Mouse (Mus musculus) liver, embryonic 15.5 days (tissue): ENCODE measurements around the gene Ttll5. TPM values are rescaled to one million over a fixed set of nuclear protein-coding genes. Genes with fewer than 3 reads are reported as not detected.

Experiments used
- ATAC-seq: fragments of 200-750 bp; cut with Nextera tagmentation; 2 replicates; pipeline ENCODE4 v1.8.0; 2017; ENCODE audit warnings: moderate number of reproducible peaks, mild to moderate bottlenecking, moderate library complexity; ENCODE audit not compliant: insufficient read depth
- H3K27ac ChIP-seq: fragments of 300-500 bp; sonication (generic); replicated peaks from 2 replicates; pipeline ENCODE4 v1.5.1; 2015; ENCODE audit warnings: mild to moderate bottlenecking, inconsistent platforms
- H3K27me3 ChIP-seq: fragments of 300-500 bp; sonication (generic); 2 replicates; pipeline ENCODE4 v1.6.1; 2015; ENCODE audit warnings: mild to moderate bottlenecking, inconsistent platforms
- H3K36me3 ChIP-seq: fragments of 300-500 bp; sonication (generic); replicated peaks from 2 replicates; pipeline ENCODE4 v1.6.1; 2015; ENCODE audit warnings: moderate library complexity, mild to moderate bottlenecking, inconsistent platforms
- H3K4me1 ChIP-seq: fragments of 300-500 bp; sonication (generic); replicated peaks from 2 replicates; pipeline ENCODE4 v1.6.1; 2015; ENCODE audit warnings: inconsistent platforms
- H3K4me2 ChIP-seq: fragments of 300-500 bp; sonication (generic); 2 replicates; pipeline ENCODE4 v1.6.1; 2015; ENCODE audit warnings: moderate library complexity, mild to moderate bottlenecking, inconsistent platforms
- H3K4me3 ChIP-seq: fragments of 300-500 bp; sonication (generic); replicated peaks from 2 replicates; pipeline ENCODE4 v1.5.1; 2015; ENCODE audit warnings: mild to moderate bottlenecking, inconsistent platforms
- H3K9ac ChIP-seq: fragments of 300-500 bp; sonication (generic); 2 replicates; pipeline ENCODE4 v1.6.1; 2015; ENCODE audit warnings: moderate library complexity, mild to moderate bottlenecking, inconsistent platforms
- H3K9me3 ChIP-seq: fragments of 300-500 bp; sonication (generic); replicated peaks from 2 replicates; pipeline ENCODE4 v1.6.1; 2016; ENCODE audit warnings: inconsistent platforms
- WGBS: fragments of 180-500 bp; shearing (Covaris S2); methylation state at CpG from one replicate; pipeline ENCODE4 v1.1.7; 2015; ENCODE audit warnings: mixed read lengths; ENCODE audit not compliant: insufficient replicate concordance; 5-methylcytosine and 5-hydroxymethylcytosine counted together
- polyA plus RNA-seq: library from polyadenylated mRNA; unstranded; fragments of >200 nt; fragmentation: Nextera tagmentation; extraction: Ambion mirVana; gene quantifications from 2 replicates; pipeline ENCODE4 v1.2.1, GENCODE M21; 2015

Gene Ttll5
- polyA plus RNA-seq, 1 experiment from 2014 or later = 5.5 TPM

- ATAC-seq = no peak
- Histone ChIP-seq H3K9ac (no peak overlapping the region), H3K4me1 (no peaks in the 10 kb centered on the region), H3K4me3 (no peak overlapping the region), H3K27ac (no peak overlapping the region), H3K9me3 (no peaks in the 10 kb centered on the region), H3K27me3 (no peaks in the 10 kb centered on the region), H3K36me3 (no peaks in the 10 kb centered on the region), H3K4me2 (no peak overlapping the region)
- WGBS = 79% methylated on average over 2 of the region's 2 CpGs
These were observed 187.7 kb downstream of the Ttll5 start for GRCm38 (mm10) chr12:86012195-86012594.

- no peaks in the 10 kb centered on the region for H3K36me3 ChIP-seq
- ATAC-seq = no peak
- no peak overlapping the region for H3K4me3 ChIP-seq
- no peaks in the 10 kb centered on the region for H3K4me1 ChIP-seq
- no peaks in the 10 kb centered on the region for H3K9me3 ChIP-seq
- no peak overlapping the region for H3K27ac ChIP-seq
- no peak overlapping the region for H3K4me2 ChIP-seq
- WGBS = 67% methylated on average over 2 of the region's 2 CpGs
- H3K27me3 ChIP-seq = no peaks in the 10 kb centered on the region
- no peak overlapping the region for H3K9ac ChIP-seq
These were observed 189.7 kb downstream of the Ttll5 start for GRCm38 (mm10) chr12:86014174-86014573.

- Histone ChIP-seq H3K9ac (no peak overlapping the region), H3K4me3 (no peak overlapping the region), H3K9me3 (no peaks in the 10 kb centered on the region), H3K27me3 (no peaks in the 10 kb centered on the region), H3K36me3 (no peaks in the 10 kb centered on the region), H3K27ac (no peak overlapping the region), H3K4me2 (no peak overlapping the region), H3K4me1 (no peaks in the 10 kb centered on the region)
- ATAC-seq = no peak
- 71% methylated on average over 3 of the region's 3 CpGs for WGBS
These were observed 190.2 kb downstream of the Ttll5 start for GRCm38 (mm10) chr12:86014621-86015020.

- no peaks in the 10 kb centered on the region for H3K9me3 ChIP-seq
- no peaks in the 10 kb centered on the region for H3K4me1 ChIP-seq
- H3K36me3 ChIP-seq = no peaks in the 10 kb centered on the region
- WGBS = 54% methylated on average over 2 of the region's 2 CpGs
- H3K9ac ChIP-seq = no peak overlapping the region
- no peak overlapping the region for H3K4me2 ChIP-seq
- ATAC-seq = no peak
- no peak overlapping the region for H3K27ac ChIP-seq
- H3K4me3 ChIP-seq = no peak overlapping the region
- H3K27me3 ChIP-seq = no peaks in the 10 kb centered on the region
These were observed 190.7 kb downstream of the Ttll5 start for GRCm38 (mm10) chr12:86015114-86015513.

- H3K36me3 ChIP-seq = no peaks in the 10 kb centered on the region
- no peaks in the 10 kb centered on the region for H3K27me3 ChIP-seq
- no peaks in the 10 kb centered on the region for H3K4me1 ChIP-seq
- no peak overlapping the region for H3K4me3 ChIP-seq
- no peak overlapping the region for H3K9ac ChIP-seq
- H3K4me2 ChIP-seq = no peak overlapping the region
- ATAC-seq = no peak
- H3K27ac ChIP-seq = no peak overlapping the region
- WGBS = 78% methylated on average over 5 of the region's 5 CpGs
- no peaks in the 10 kb centered on the region for H3K9me3 ChIP-seq
These were observed 192.9 kb downstream of the Ttll5 start for GRCm38 (mm10) chr12:86017360-86017759.

DNA sequence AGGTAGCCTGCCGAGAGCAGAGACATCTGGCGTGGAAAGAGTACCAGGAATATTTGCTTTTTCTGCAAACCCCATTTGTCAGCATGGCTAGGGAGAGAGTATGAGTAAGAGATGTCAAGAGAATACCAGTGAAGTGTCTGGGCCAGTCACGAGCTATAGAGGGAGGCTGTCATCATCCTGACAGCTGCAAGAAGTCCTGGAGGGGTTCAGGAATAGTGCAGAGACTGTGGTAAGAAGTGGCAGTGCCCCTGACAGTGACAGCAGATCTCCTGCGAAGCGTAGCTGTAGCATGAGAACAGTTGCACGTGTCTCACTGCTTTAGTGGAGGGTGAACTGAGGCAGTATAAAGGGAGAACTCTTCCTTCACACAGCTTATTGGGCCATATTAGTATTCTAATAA is 197.1 kb downstream of the Ttll5 start:
- WGBS = 73% methylated on average over 6 of the region's 6 CpGs
- no peaks in the 10 kb centered on the region for H3K27me3 ChIP-seq
- no peak overlapping the region for H3K4me3 ChIP-seq
- H3K9ac ChIP-seq = no peak overlapping the region
- no peak for ATAC-seq
- H3K27ac ChIP-seq = no peak overlapping the region
- H3K4me1 ChIP-seq = no peaks in the 10 kb centered on the region
- no peaks in the 10 kb centered on the region for H3K9me3 ChIP-seq
- no peak overlapping the region for H3K4me2 ChIP-seq
- 0 out of 2 replicates have a peak, but pooled peaks cover 6% of the 10 kb centered on the region for H3K36me3 ChIP-seq

DNA sequence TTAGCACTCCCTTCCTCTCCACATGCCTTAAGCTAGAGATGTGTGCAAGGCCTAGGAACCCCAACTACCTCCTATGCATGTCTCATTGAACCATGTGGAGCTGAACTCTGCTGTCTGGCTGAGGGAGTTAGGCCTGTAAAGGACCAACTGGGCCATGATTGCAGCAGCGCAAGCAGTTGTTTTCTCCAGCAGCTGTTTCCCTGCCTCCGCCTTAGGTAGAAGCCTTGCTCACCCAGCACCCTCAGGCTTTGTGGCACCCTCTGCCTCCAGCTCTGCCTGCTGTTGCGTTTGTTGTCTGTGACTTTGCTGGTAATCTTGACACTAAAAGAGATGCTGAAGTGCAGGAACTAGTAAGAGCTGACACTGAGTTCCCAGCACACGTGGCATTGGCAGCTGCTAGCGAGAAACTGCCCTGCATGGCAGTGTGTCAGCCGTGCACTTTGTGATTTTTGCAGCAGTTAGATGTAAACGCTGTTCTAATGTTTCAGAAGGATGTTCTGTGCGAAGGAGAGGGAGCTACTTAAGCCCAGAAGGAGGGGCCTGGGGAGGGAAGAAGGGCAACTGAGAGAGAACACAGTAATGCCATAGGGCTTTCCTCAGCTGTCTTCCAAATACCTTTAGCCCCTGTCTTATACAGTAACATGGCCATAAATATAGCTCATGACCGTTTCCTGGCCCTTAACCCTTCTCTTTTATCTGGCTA is 198.0 kb downstream of the Ttll5 start:
- WGBS = 74% methylated on average over 9 of the region's 9 CpGs
- no peak overlapping the region for H3K4me2 ChIP-seq

DNA sequence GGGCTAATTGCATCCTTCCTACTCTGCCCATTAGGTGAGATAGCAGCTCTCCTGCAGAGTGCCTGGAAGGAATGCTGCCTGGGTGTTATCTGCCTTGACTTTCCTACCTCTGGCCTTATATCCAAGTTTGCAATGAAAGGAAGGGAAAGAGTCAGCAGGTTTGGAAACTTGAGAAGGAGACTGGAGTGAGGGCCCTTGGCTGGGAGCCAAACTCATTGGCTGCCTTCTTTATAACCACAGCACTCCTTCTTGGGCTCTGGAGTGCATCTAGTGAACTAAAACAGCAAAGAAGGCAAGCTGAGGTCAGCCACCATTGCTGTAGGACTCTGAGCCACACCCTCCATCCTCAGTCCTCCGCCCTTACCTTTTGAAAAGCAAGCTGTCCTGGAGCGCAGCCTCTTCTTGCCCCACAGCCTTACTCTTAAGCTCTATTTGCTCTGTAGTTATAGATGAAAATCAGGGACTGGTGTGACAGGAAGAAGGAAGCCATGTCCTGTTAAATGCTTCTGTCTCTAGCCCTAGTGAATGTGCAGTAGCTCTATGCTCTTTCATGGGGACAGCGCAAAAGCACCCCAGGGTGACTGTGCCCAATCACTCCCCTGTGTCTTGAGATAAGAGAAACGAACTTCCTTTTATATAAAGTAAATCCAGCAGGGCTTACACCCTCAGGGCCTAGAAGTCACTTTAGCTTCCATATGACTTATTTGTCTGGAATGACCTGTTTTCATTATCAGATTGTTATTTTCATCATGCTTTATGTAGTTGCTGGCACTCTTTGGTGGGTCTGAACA is 198.8 kb downstream of the Ttll5 start:
- 67% methylated on average over 4 of the region's 4 CpGs for WGBS

More for the DNA sequence above, 198.0 kb downstream of the Ttll5 start:
- no peak for ATAC-seq
- H3K9ac ChIP-seq = no peak overlapping the region
- H3K4me3 ChIP-seq = no peak overlapping the region
- H3K36me3 ChIP-seq = 0 out of 2 replicates have a peak, but pooled peaks cover 6% of the 10 kb centered on the region
- H3K4me1 ChIP-seq = no peaks in the 10 kb centered on the region
- H3K27ac ChIP-seq = no peak overlapping the region
- no peaks in the 10 kb centered on the region for H3K27me3 ChIP-seq
- H3K9me3 ChIP-seq = no peaks in the 10 kb centered on the region

GRCm38 (mm10) chr12:86024426-86024825 is 200.0 kb downstream of the Ttll5 start:
- no peaks in the 10 kb centered on the region for H3K4me1 ChIP-seq
- H3K36me3 ChIP-seq = 0 out of 2 replicates have a peak, but pooled peaks cover 6% of the 10 kb centered on the region
- WGBS = 54% methylated on average over 4 of the region's 4 CpGs
- H3K9ac ChIP-seq = no peak overlapping the region
- H3K27ac ChIP-seq = no peak overlapping the region
- no peak for ATAC-seq
- H3K4me3 ChIP-seq = no peak overlapping the region
- H3K4me2 ChIP-seq = no peak overlapping the region
- H3K27me3 ChIP-seq = no peaks in the 10 kb centered on the region
- H3K9me3 ChIP-seq = no peaks in the 10 kb centered on the region

More for the DNA sequence above, 198.8 kb downstream of the Ttll5 start:
- no peaks in the 10 kb centered on the region for H3K27me3 ChIP-seq
- H3K9me3 ChIP-seq = no peaks in the 10 kb centered on the region
- no peak overlapping the region for H3K4me2 ChIP-seq
- no peaks in the 10 kb centered on the region for H3K4me1 ChIP-seq
- no peak overlapping the region for H3K27ac ChIP-seq
- ATAC-seq = no peak
- H3K9ac ChIP-seq = no peak overlapping the region
- H3K4me3 ChIP-seq = no peak overlapping the region
- 0 out of 2 replicates have a peak, but pooled peaks cover 6% of the 10 kb centered on the region for H3K36me3 ChIP-seq

DNA sequence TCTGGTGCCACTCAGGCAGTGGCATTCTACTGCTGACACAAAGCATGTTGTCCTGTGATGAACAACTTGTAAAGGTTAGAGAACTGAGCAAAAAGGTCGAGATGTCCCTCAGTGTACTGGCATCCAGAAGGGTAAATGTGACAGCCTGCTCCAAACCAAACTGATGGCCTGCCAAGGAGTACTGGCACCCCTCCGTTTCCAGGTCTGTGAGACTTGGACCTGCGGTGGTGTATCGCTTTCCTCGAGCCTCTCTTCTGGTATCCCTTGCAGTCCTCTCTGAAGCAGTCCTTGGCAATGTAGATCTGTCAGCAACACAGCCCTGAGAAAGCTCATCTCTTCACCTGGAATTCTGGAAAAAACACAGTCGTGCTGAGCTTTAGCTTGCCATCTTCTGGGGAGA is 201.0 kb downstream of the Ttll5 start:
- H3K27ac ChIP-seq = no peak overlapping the region
- H3K4me1 ChIP-seq = no peaks in the 10 kb centered on the region
- H3K4me2 ChIP-seq = no peak overlapping the region
- no peaks in the 10 kb centered on the region for H3K27me3 ChIP-seq
- no peak overlapping the region for H3K9ac ChIP-seq
- 0 out of 2 replicates have a peak, but pooled peaks cover 6% of the 10 kb centered on the region for H3K36me3 ChIP-seq
- H3K4me3 ChIP-seq = no peak overlapping the region
- WGBS = 70% methylated on average over 6 of the region's 6 CpGs
- no peaks in the 10 kb centered on the region for H3K9me3 ChIP-seq
- no peak for ATAC-seq

DNA sequence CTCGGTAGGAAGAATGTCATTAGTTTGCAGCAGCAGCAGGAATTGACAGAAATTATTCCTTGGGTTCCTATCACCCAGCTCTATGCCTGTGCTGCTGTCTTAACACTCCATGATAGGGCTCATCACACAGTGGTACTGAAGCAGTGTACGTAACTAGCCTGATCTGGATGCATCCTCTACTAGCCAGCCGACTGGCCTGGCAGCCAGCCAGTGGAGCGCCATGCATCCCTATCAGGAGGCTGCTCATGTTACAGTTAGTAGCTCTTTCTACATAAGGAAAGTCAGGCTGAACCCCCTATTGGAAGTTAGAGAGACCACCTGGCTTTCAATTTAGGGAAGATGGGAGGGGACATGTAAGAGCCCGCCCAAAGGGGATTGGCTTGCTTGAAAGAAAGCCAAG is 202.5 kb downstream of the Ttll5 start:
- Histone ChIP-seq H3K36me3 (0 out of 2 replicates have a peak, but pooled peaks cover 6% of the 10 kb centered on the region), H3K9me3 (no peaks in the 10 kb centered on the region), H3K27me3 (no peaks in the 10 kb centered on the region), H3K9ac (no peak overlapping the region), H3K4me2 (no peak overlapping the region), H3K27ac (no peak overlapping the region), H3K4me3 (no peak overlapping the region), H3K4me1 (peaks cover 4% of the 10 kb centered on the region; the same call in 1 of the 2 replicates)
- WGBS = 77% methylated on average over 5 of the region's 5 CpGs
- ATAC-seq = no peak
